Mouse (Mus musculus) forebrain, embryonic 12.5 days (tissue): ENCODE measurements around the gene 5530401A14Rik. TPM values are rescaled to one million over a fixed set of nuclear protein-coding genes. Genes with fewer than 3 reads are reported as not detected.
A peak's percentile ranks its signal among the peaks of the same experiment; 100 is the strongest.

ENCODE experiments used
- ATAC-seq: fragments of 200-750 bp; cut with Nextera tagmentation; 2 replicates; pipeline ENCODE4 v1.8.0; 2017; ENCODE audit warnings: moderate TSS enrichment; ENCODE audit not compliant: low FRiP score
- H3K27ac ChIP-seq: fragments of 300-500 bp; sonication (generic); 2 replicates; pipeline ENCODE4 v1.5.1; 2016; ENCODE audit warnings: mild to moderate bottlenecking
- H3K27me3 ChIP-seq: fragments of 300-500 bp; sonication (generic); 2 replicates; pipeline ENCODE4 v1.6.1; 2016; ENCODE audit warnings: mild to moderate bottlenecking
- H3K36me3 ChIP-seq: fragments of 300-500 bp; sonication (generic); replicated peaks from 2 replicates; pipeline ENCODE4 v1.6.1; 2016; ENCODE audit warnings: mild to moderate bottlenecking
- H3K4me1 ChIP-seq: fragments of 300-500 bp; sonication (generic); 2 replicates; pipeline ENCODE4 v1.6.1; 2016
- H3K4me2 ChIP-seq: fragments of 300-500 bp; sonication (generic); 2 replicates; pipeline ENCODE4 v1.6.1; 2016; ENCODE audit warnings: mild to moderate bottlenecking, moderate library complexity
- H3K4me3 ChIP-seq: fragments of 300-500 bp; sonication (generic); replicated peaks from 2 replicates; pipeline ENCODE4 v1.5.1; 2016; ENCODE audit warnings: mild to moderate bottlenecking
- H3K9ac ChIP-seq: fragments of 300-500 bp; sonication (generic); 2 replicates; pipeline ENCODE4 v1.6.1; 2016; ENCODE audit warnings: mild to moderate bottlenecking
- H3K9me3 ChIP-seq: fragments of 300-500 bp; sonication (generic); 2 replicates; pipeline ENCODE4 v1.6.1; 2016
- WGBS: fragments of 180-500 bp; shearing (Covaris S2); methylation state at CpG from one replicate; pipeline ENCODE4 v1.1.7; 2016; 5-methylcytosine and 5-hydroxymethylcytosine counted together
- polyA plus RNA-seq: library from polyadenylated mRNA; unstranded; fragments of >200 nt; fragmentation: Nextera tagmentation; extraction: Ambion mirVana; gene quantifications from 2 replicates; pipeline ENCODE4 v1.2.1, GENCODE M21; 2016

The 5530401A14Rik gene
- 0.10 and 0.14 TPM in 2 replicates for polyA plus RNA-seq

GRCm38 (mm10) chr11:81860250-81860972 is at the start of gene 5530401A14Rik:
Gene 5530401A14Rik, plus strand, starts transcription at chr11:81860673.
- no peak within 1 kb of the TSS for H3K4me2 ChIP-seq
- no peaks in the 10 kb centered on the region for H3K36me3 ChIP-seq
- ATAC-seq, result peak; percentile 39; the same call in 1 of the 2 replicates
- WGBS, result 19% methylated on average over 4 of the region's 4 CpGs
- peak within 1 kb of the TSS; percentile 43; the same call in 1 of the 2 replicates for H3K27ac ChIP-seq
- peaks cover 29% of the 10 kb centered on the region for H3K4me1 ChIP-seq
- H3K4me3 ChIP-seq, result no peak within 1 kb of the TSS
- no peak within 1 kb of the TSS for H3K9ac ChIP-seq
- no peaks in the 10 kb centered on the region for H3K27me3 ChIP-seq
- H3K9me3 ChIP-seq, result no peaks in the 10 kb centered on the region

GRCm38 (mm10) chr11:81814816-81815215 is 45.7 kb upstream of the 5530401A14Rik start:
- Histone ChIP-seq H3K4me1 (no peaks in the 10 kb centered on the region), H3K9me3 (no peaks in the 10 kb centered on the region), H3K9ac (no peak overlapping the region), H3K4me3 (no peak overlapping the region), H3K4me2 (no peak overlapping the region), H3K36me3 (no peaks in the 10 kb centered on the region), H3K27me3 (no peaks in the 10 kb centered on the region), H3K27ac (no peak overlapping the region)
- no peak for ATAC-seq
- 89% methylated on average over 1 of the region's 1 CpGs for WGBS

- H3K4me2 ChIP-seq, result no peak overlapping the region
- no peak overlapping the region for H3K4me3 ChIP-seq
- no peaks in the 10 kb centered on the region for H3K4me1 ChIP-seq
- ATAC-seq, result no peak
- no peaks in the 10 kb centered on the region for H3K27me3 ChIP-seq
- H3K9me3 ChIP-seq, result no peaks in the 10 kb centered on the region
- 61% methylated on average over 5 of the region's 5 CpGs for WGBS
- no peaks in the 10 kb centered on the region for H3K36me3 ChIP-seq
- H3K9ac ChIP-seq, result no peak overlapping the region
- no peak overlapping the region for H3K27ac ChIP-seq
Observed at GRCm38 (mm10) chr11:81816531-81816930, 43.9 kb upstream of the 5530401A14Rik start.

- no peaks in the 10 kb centered on the region for H3K36me3 ChIP-seq
- no peak overlapping the region for H3K4me2 ChIP-seq
- no peaks in the 10 kb centered on the region for H3K4me1 ChIP-seq
- no peak overlapping the region for H3K9ac ChIP-seq
- no peaks in the 10 kb centered on the region for H3K9me3 ChIP-seq
- no peak overlapping the region for H3K27ac ChIP-seq
- ATAC-seq, result no peak
- H3K4me3 ChIP-seq, result no peak overlapping the region
- 24% methylated on average over 1 of the region's 1 CpGs for WGBS
- no peaks in the 10 kb centered on the region for H3K27me3 ChIP-seq
Observed at GRCm38 (mm10) chr11:81832381-81832780, 28.1 kb upstream of the 5530401A14Rik start.

GRCm38 (mm10) chr11:81838426-81838825 is 22.0 kb upstream of the 5530401A14Rik start:
- Histone ChIP-seq H3K4me3 (no peak overlapping the region), H3K4me2 (no peak overlapping the region), H3K4me1 (peaks cover 7% of the 10 kb centered on the region; the same call in 1 of the 2 replicates), H3K9ac (no peak overlapping the region), H3K27ac (no peak overlapping the region), H3K9me3 (no peaks in the 10 kb centered on the region), H3K27me3 (no peaks in the 10 kb centered on the region), H3K36me3 (no peaks in the 10 kb centered on the region)
- no peak for ATAC-seq
- 51% methylated on average over 4 of the region's 4 CpGs for WGBS

GRCm38 (mm10) chr11:81841001-81841400 is 19.5 kb upstream of the 5530401A14Rik start:
- H3K4me3 ChIP-seq, result no peak overlapping the region
- no peaks in the 10 kb centered on the region for H3K9me3 ChIP-seq
- WGBS, result 69% methylated on average over 2 of the region's 2 CpGs
- no peak overlapping the region for H3K4me2 ChIP-seq
- H3K36me3 ChIP-seq, result no peaks in the 10 kb centered on the region
- H3K27ac ChIP-seq, result no peak overlapping the region
- no peaks in the 10 kb centered on the region for H3K27me3 ChIP-seq
- ATAC-seq, result no peak
- peaks cover 13% of the 10 kb centered on the region for H3K4me1 ChIP-seq
- H3K9ac ChIP-seq, result no peak overlapping the region

- Histone ChIP-seq H3K27me3 (no peaks in the 10 kb centered on the region), H3K36me3 (no peaks in the 10 kb centered on the region), H3K4me3 (no peak overlapping the region), H3K27ac (no peak overlapping the region), H3K9me3 (no peaks in the 10 kb centered on the region), H3K4me1 (peaks cover 6% of the 10 kb centered on the region; the same call in 1 of the 2 replicates), H3K9ac (no peak overlapping the region), H3K4me2 (no peak overlapping the region)
- 67% methylated on average over 5 of the region's 5 CpGs for WGBS
- no peak for ATAC-seq
Observed at GRCm38 (mm10) chr11:81845010-81845685, 15.3 kb upstream of the 5530401A14Rik start.

DNA sequence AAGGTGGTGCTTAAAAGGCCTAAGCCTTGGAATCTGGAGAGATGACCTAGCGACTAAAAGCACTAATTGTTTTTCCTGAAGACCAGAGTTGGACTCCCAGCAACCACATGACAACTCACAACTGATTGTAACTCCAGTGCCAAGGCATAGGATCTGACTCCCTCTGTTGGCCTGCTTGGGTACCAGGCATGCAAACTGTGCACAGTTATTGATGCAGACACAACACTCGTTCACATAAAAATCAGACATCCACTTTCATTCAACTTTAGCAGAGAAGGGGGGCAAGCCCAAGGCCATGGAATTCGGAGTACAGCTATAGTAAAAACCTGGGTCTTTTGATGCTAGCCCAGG is 14.8 kb upstream of the 5530401A14Rik start:
- Histone ChIP-seq H3K9ac (no peak overlapping the region), H3K27me3 (no peaks in the 10 kb centered on the region), H3K4me2 (no peak overlapping the region), H3K4me1 (peaks cover 9% of the 10 kb centered on the region), H3K4me3 (no peak overlapping the region), H3K9me3 (no peaks in the 10 kb centered on the region), H3K36me3 (no peaks in the 10 kb centered on the region), H3K27ac (no peak overlapping the region)
- WGBS, result 74% methylated on average over 3 of the region's 3 CpGs
- no peak for ATAC-seq

- H3K27ac ChIP-seq, result no peak overlapping the region
- 75% methylated on average over 1 of the region's 1 CpGs for WGBS
- no peaks in the 10 kb centered on the region for H3K27me3 ChIP-seq
- H3K4me3 ChIP-seq, result no peak overlapping the region
- H3K4me1 ChIP-seq, result peaks cover 14% of the 10 kb centered on the region
- H3K4me2 ChIP-seq, result no peak overlapping the region
- no peak for ATAC-seq
- H3K9ac ChIP-seq, result no peak overlapping the region
- H3K9me3 ChIP-seq, result no peaks in the 10 kb centered on the region
- H3K36me3 ChIP-seq, result no peaks in the 10 kb centered on the region
Observed at GRCm38 (mm10) chr11:81847773-81848490, 12.5 kb upstream of the 5530401A14Rik start.

- Histone ChIP-seq H3K36me3 (no peaks in the 10 kb centered on the region), H3K4me1 (peaks cover 29% of the 10 kb centered on the region), H3K4me3 (no peak overlapping the region), H3K9me3 (no peaks in the 10 kb centered on the region), H3K4me2 (no peak overlapping the region), H3K27me3 (no peaks in the 10 kb centered on the region), H3K9ac (no peak overlapping the region), H3K27ac (peak overlapping the region; percentile 8; the same call in 1 of the 2 replicates)
- WGBS, result 58% methylated on average over 10 of the region's 10 CpGs
- ATAC-seq, result no peak
Observed at GRCm38 (mm10) chr11:81865661-81866382, 5.3 kb downstream of the 5530401A14Rik start.

DNA sequence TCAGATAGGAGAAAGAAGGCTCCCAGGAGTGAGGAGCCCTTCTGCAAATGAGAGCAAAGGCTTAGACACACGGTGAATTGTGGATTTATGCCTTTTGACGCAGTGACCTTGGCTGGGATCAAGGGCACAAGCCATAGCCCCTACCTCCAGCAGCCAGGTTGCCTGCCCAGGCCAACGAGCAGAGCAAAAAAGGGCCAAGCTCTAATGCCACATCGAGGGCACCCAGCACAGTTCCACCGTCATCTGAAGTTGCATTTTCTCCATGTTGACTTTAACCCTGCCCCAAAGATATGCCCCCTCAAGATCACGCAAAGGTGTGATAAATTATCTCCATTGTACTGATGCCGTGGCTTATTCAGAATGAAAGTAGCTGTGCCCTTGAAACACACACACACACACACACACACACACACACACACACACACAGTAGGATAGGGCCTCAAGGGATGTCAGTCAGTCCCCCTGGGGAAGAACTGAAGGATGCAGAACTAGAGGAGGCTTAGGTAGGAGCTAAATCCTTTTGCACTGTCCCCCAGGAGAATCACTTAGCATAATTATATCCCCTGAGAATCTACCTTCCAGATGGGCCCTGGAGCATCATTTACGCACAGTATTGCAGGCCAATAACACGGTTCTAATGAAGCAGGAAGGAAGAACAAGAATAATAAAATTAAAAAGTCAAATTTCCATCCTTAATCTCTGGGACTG is 11.2 kb downstream of the 5530401A14Rik start:
- H3K9me3 ChIP-seq, result no peaks in the 10 kb centered on the region
- H3K4me1 ChIP-seq, result peaks cover 11% of the 10 kb centered on the region
- H3K4me2 ChIP-seq, result no peak overlapping the region
- no peaks in the 10 kb centered on the region for H3K36me3 ChIP-seq
- ATAC-seq, result no peak
- no peaks in the 10 kb centered on the region for H3K27me3 ChIP-seq
- no peak overlapping the region for H3K4me3 ChIP-seq
- 66% methylated on average over 9 of the region's 9 CpGs for WGBS
- H3K9ac ChIP-seq, result no peak overlapping the region
- no peak overlapping the region for H3K27ac ChIP-seq
